Mouse (Mus musculus): ENCODE results near the gene Nudt21. TPM values are rescaled to one million over a fixed set of nuclear protein-coding genes. Genes with fewer than 3 reads are reported as not detected.

The Nudt21 gene
- polyA plus RNA-seq, 1 experiment from 2014 or later = 182 TPM

DNA sequence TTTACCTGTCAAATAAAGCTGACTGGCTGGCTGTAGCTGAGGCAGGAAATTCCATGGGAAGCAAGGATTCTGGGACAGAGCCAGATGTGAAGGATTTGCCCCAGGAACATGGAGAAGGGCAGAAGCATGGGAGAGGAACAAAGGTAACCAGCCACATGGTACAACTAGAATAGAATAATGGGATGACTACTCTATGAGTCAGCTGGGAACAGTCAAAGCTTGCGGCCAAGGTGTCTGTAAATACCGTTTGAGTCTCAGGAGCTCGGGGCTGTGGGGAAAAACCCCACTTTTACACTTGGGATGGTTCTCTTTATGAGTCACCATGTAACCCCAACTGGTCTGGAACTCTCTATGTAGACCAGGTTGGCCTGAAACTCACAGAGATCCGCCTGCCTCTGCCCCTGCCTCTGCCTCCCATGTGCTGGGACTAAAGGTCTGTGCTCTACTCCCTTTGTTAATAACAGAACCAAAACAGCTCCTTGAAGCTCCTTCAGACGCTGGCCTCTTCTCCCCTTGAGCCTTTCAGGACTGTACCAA, 55.1 kb downstream of the Nudt21 start:
- 93% methylated on average over 5 of the region's 5 CpGs for WGBS
- no peaks in the 10 kb centered on the region for H3K27me3 ChIP-seq (ENCODE audit: control insufficient read depth, insufficient read depth, low read length)
- DNase-seq (ENCODE audit: low spot score) (no peak), ATAC-seq (replicated peaks; ENCODE audit: insufficient number of reproducible peaks, low FRiP score, low TSS enrichment, low read depth) (no peak)
- no peaks in the 10 kb centered on the region for H3K4me1 ChIP-seq (ENCODE audit: control insufficient read depth, insufficient read depth, low read length)
- no peak overlapping the region for H3K4me3 ChIP-seq (ENCODE audit: low read depth, low read length)
- no peak overlapping the region for H3K9ac ChIP-seq (replicated peaks; ENCODE audit: low read length)
- H3K4me2 ChIP-seq (ENCODE audit: low read depth, low read length) = no peak overlapping the region
- no peak overlapping the region for H3K27ac ChIP-seq (replicated peaks; ENCODE audit: low read depth, low read length)
- peaks cover 8% of the 10 kb centered on the region for H3K36me3 ChIP-seq (replicated peaks; ENCODE audit: control insufficient read depth, insufficient read depth, low read depth, low read length)
- H3K9me3 ChIP-seq (replicated peaks; ENCODE audit: control insufficient read depth, low read length) = no peaks in the 10 kb centered on the region

GRCm38 (mm10) chr8:93980141-93980540, 56.7 kb downstream of the Nudt21 start:
- no peak overlapping the region for H3K9ac ChIP-seq (replicated peaks; ENCODE audit: low read length)
- DNase-seq (ENCODE audit: low spot score) = no peak
- H3K4me2 ChIP-seq (ENCODE audit: low read depth, low read length) = no peak overlapping the region
- ATAC-seq (replicated peaks; ENCODE audit: insufficient number of reproducible peaks, low FRiP score, low TSS enrichment, low read depth) = no peak
- H3K4me1 ChIP-seq (ENCODE audit: control insufficient read depth, insufficient read depth, low read length) = no peaks in the 10 kb centered on the region
- 92% methylated on average over 4 of the region's 4 CpGs for WGBS
- H3K27me3 ChIP-seq (ENCODE audit: control insufficient read depth, insufficient read depth, low read length) = no peaks in the 10 kb centered on the region
- no peak overlapping the region for H3K4me3 ChIP-seq (ENCODE audit: low read depth, low read length)
- no peaks in the 10 kb centered on the region for H3K9me3 ChIP-seq (replicated peaks; ENCODE audit: control insufficient read depth, low read length)
- peaks cover 9% of the 10 kb centered on the region for H3K36me3 ChIP-seq (replicated peaks; ENCODE audit: control insufficient read depth, insufficient read depth, low read depth, low read length)
- H3K27ac ChIP-seq (replicated peaks; ENCODE audit: low read depth, low read length) = no peak overlapping the region

DNA sequence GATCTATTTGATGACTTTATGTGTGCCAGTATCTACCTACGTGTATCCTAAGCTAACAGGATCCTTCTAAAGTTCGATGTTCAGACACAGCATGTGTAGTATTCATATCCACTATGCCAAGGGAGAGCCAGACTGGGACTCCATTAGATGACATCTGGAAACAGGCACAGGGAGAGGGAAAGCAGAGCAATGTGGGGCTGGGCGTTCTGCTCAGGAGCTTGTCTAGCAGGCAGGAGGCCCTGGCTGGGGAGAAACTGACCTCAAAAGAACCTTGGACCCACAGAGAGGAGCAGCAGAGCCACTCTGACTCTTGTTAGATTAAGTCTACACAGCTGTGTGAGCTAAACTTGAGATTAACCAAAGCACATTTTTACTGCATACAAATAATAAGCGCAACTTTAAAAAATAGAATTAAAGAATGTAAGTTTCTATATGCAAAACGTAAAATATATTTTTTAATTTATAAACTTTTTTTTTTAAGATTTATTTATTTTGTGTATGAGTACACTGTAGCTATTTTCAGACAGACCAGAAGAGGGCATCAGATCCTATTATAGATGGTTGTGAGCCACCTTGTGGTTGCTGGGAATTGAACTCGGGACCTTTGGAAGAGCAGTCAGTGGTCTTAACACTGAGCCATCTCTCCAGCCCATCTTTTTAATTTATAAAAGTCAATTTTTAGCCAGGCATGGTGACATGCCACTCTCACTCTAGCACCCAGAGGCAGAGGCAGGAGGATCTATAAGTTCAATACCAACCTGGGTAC, 60.2 kb downstream of the Nudt21 start:
- Histone ChIP-seq H3K4me2 (ENCODE audit: low read depth, low read length) (no peak overlapping the region), H3K36me3 (replicated peaks; ENCODE audit: control insufficient read depth, insufficient read depth, low read depth, low read length) (peaks cover 15% of the 10 kb centered on the region), H3K4me3 (ENCODE audit: low read depth, low read length) (no peak overlapping the region), H3K4me1 (ENCODE audit: control insufficient read depth, insufficient read depth, low read length) (no peaks in the 10 kb centered on the region), H3K9me3 (replicated peaks; ENCODE audit: control insufficient read depth, low read length) (no peaks in the 10 kb centered on the region), H3K27me3 (ENCODE audit: control insufficient read depth, insufficient read depth, low read length) (no peaks in the 10 kb centered on the region), H3K27ac (replicated peaks; ENCODE audit: low read depth, low read length) (no peak overlapping the region), H3K9ac (replicated peaks; ENCODE audit: low read length) (no peak overlapping the region)
- no peak for DNase-seq (ENCODE audit: low spot score)
- WGBS = 88% methylated on average over 6 of the region's 6 CpGs
- no peak for ATAC-seq (replicated peaks; ENCODE audit: insufficient number of reproducible peaks, low FRiP score, low TSS enrichment, low read depth)

DNA sequence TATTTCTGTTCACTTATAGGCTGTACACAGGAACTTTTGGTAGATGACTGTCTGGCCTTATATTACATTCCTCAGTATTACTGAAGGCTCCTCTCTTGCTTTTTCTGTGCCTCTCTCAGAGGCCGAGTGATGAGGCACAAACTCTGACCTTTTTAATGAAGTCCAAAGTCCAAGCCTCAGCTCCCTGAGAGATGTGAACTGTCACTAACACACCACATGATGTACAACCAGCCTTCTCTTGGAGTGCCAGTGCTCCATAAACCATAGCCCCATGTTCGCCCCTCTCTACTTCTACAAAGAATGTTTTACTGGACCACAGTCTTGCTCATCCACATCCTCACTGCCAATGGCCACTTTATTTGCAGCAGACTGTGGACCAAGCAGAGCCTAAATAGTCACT, 61.5 kb downstream of the Nudt21 start:
- no peaks in the 10 kb centered on the region for H3K4me1 ChIP-seq (ENCODE audit: control insufficient read depth, insufficient read depth, low read length)
- H3K4me3 ChIP-seq (ENCODE audit: low read depth, low read length) = no peak overlapping the region
- peaks cover 15% of the 10 kb centered on the region for H3K36me3 ChIP-seq (replicated peaks; ENCODE audit: control insufficient read depth, insufficient read depth, low read depth, low read length)
- no peak overlapping the region for H3K9ac ChIP-seq (replicated peaks; ENCODE audit: low read length)
- H3K27ac ChIP-seq (replicated peaks; ENCODE audit: low read depth, low read length) = no peak overlapping the region
- DNase-seq (ENCODE audit: low spot score) = no peak
- H3K9me3 ChIP-seq (replicated peaks; ENCODE audit: control insufficient read depth, low read length) = no peaks in the 10 kb centered on the region
- 85% methylated on average over 2 of the region's 2 CpGs for WGBS
- no peaks in the 10 kb centered on the region for H3K27me3 ChIP-seq (ENCODE audit: control insufficient read depth, insufficient read depth, low read length)
- ATAC-seq (replicated peaks; ENCODE audit: insufficient number of reproducible peaks, low FRiP score, low TSS enrichment, low read depth) = no peak
- no peak overlapping the region for H3K4me2 ChIP-seq (ENCODE audit: low read depth, low read length)

GRCm38 (mm10) chr8:93974602-93975186, 62.1 kb downstream of the Nudt21 start:
- WGBS = 83% methylated on average over 11 of the region's 11 CpGs
- H3K27me3 ChIP-seq (ENCODE audit: control insufficient read depth, insufficient read depth, low read length) = no peaks in the 10 kb centered on the region
- no peak for ATAC-seq (replicated peaks; ENCODE audit: insufficient number of reproducible peaks, low FRiP score, low TSS enrichment, low read depth)

DNA sequence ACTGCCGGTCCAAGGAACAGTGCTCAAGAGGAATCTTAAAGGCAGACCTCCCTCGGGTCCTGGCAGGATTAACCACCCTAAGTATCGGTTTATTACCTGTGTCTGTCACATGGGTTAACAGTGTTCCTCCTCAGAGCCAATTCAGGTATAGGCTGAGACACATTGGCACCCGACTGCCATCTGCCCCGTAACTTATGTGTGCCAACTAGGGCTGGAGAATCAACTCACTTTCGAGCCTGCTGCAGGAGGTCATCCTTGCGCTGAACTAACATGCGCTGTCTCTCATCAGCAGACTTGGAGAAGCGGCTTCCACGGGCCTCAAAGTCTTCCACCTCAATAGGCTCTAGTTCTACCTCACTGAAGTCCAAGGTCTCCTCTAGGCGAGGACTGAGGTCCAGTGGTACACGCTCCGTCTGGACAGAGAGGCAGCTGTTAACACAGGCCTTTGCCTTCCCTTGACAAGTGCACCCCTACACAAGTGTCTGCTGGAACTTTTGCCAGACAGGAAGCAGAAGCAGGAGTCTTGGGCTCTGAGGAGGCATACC, 62.9 kb downstream of the Nudt21 start:
- Histone ChIP-seq H3K36me3 (replicated peaks; ENCODE audit: control insufficient read depth, insufficient read depth, low read depth, low read length) (peaks cover 15% of the 10 kb centered on the region), H3K27me3 (ENCODE audit: control insufficient read depth, insufficient read depth, low read length) (no peaks in the 10 kb centered on the region), H3K4me3 (ENCODE audit: low read depth, low read length) (no peak overlapping the region), H3K4me1 (ENCODE audit: control insufficient read depth, insufficient read depth, low read length) (no peaks in the 10 kb centered on the region), H3K9me3 (replicated peaks; ENCODE audit: control insufficient read depth, low read length) (no peaks in the 10 kb centered on the region), H3K27ac (replicated peaks; ENCODE audit: low read depth, low read length) (no peak overlapping the region), H3K4me2 (ENCODE audit: low read depth, low read length) (no peak overlapping the region), H3K9ac (replicated peaks; ENCODE audit: low read length) (no peak overlapping the region)
- DNase-seq (ENCODE audit: low spot score) = no peak
- ATAC-seq (replicated peaks; ENCODE audit: insufficient number of reproducible peaks, low FRiP score, low TSS enrichment, low read depth) = no peak
- 92% methylated on average over 13 of the region's 13 CpGs for WGBS

More at GRCm38 (mm10) chr8:93974602-93975186, 62.1 kb downstream of the Nudt21 start:
- peaks cover 15% of the 10 kb centered on the region for H3K36me3 ChIP-seq (replicated peaks; ENCODE audit: control insufficient read depth, insufficient read depth, low read depth, low read length)
- no peak overlapping the region for H3K9ac ChIP-seq (replicated peaks; ENCODE audit: low read length)
- DNase-seq (ENCODE audit: low spot score) = no peak
- no peaks in the 10 kb centered on the region for H3K4me1 ChIP-seq (ENCODE audit: control insufficient read depth, insufficient read depth, low read length)
- no peak overlapping the region for H3K27ac ChIP-seq (replicated peaks; ENCODE audit: low read depth, low read length)
- no peak overlapping the region for H3K4me3 ChIP-seq (ENCODE audit: low read depth, low read length)
- no peak overlapping the region for H3K4me2 ChIP-seq (ENCODE audit: low read depth, low read length)
- H3K9me3 ChIP-seq (replicated peaks; ENCODE audit: control insufficient read depth, low read length) = no peaks in the 10 kb centered on the region

DNA sequence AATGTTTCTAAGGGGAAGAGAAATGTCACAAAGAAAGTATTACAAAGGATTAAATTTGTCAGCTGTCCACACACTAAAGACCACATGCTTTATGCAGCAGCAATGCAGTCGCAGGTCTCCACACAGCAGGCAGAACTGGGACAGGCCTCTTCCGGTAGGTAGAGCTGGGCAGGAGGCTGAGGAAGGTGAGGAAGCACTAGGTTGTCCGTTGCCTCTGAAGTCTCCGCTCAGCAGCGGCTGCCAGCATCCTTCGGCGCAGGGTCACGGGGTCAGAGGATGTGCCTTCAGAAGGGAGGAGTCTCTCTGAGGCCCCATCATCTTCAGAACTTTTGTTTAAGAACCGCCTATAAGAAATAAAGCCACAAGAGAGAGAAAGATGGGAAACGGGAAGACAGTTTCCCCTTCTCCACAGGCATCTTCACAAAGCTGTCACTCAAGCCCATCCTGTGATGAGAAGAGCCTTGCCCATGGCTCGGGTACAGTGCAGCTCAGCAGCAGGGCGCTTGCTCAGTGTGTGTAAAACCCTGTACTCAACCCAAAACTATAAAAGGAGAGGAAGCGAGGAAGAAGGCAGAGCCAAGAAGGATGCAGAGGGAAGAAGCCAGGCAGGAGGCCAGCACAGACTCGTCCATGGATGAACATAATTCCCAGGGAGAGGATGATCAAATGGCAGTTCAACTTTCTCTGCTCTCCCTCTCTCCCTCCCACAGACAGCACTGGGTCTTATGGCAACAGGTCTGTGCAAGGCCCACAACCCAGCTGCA, 63.7 kb downstream of the Nudt21 start:
- no peak overlapping the region for H3K4me2 ChIP-seq (ENCODE audit: low read depth, low read length)
- H3K9me3 ChIP-seq (replicated peaks; ENCODE audit: control insufficient read depth, low read length) = no peaks in the 10 kb centered on the region
- 82% methylated on average over 14 of the region's 14 CpGs for WGBS
- DNase-seq (ENCODE audit: low spot score) (no peak), ATAC-seq (replicated peaks; ENCODE audit: insufficient number of reproducible peaks, low FRiP score, low TSS enrichment, low read depth) (no peak)
- H3K27me3 ChIP-seq (ENCODE audit: control insufficient read depth, insufficient read depth, low read length) = no peaks in the 10 kb centered on the region
- H3K9ac ChIP-seq (replicated peaks; ENCODE audit: low read length) = no peak overlapping the region
- H3K4me3 ChIP-seq (ENCODE audit: low read depth, low read length) = no peak overlapping the region
- H3K36me3 ChIP-seq (replicated peaks; ENCODE audit: control insufficient read depth, insufficient read depth, low read depth, low read length) = peaks cover 13% of the 10 kb centered on the region
- no peaks in the 10 kb centered on the region for H3K4me1 ChIP-seq (ENCODE audit: control insufficient read depth, insufficient read depth, low read length)
- H3K27ac ChIP-seq (replicated peaks; ENCODE audit: low read depth, low read length) = no peak overlapping the region

Data from embryonic facial prominence, embryonic 11.5 days (tissue).